Mouse (Mus musculus) stomach, embryonic 15.5 days (tissue): ENCODE results near the gene Smim24. TPM values are rescaled to one million over a fixed set of nuclear protein-coding genes. Genes with fewer than 3 reads are reported as not detected.

Experiments used
- ATAC-seq: fragments of 200-750 bp; cut with Nextera tagmentation; 2 replicates; pipeline ENCODE4 v1.8.0; 2017; ENCODE audit warnings: low read depth, moderate number of reproducible peaks, moderate TSS enrichment; ENCODE audit not compliant: insufficient read depth, low FRiP score
- H3K27ac ChIP-seq: fragments of 300-500 bp; sonication (generic); 2 replicates; pipeline ENCODE4 v1.5.1; 2015; ENCODE audit warnings: mild to moderate bottlenecking, inconsistent platforms
- H3K27me3 ChIP-seq: fragments of 300-500 bp; sonication (generic); replicated peaks from 2 replicates; pipeline ENCODE4 v1.6.1; 2015; ENCODE audit warnings: inconsistent platforms
- H3K36me3 ChIP-seq: fragments of 300-500 bp; sonication (generic); 2 replicates; pipeline ENCODE4 v1.6.1; 2015; ENCODE audit warnings: inconsistent platforms
- H3K4me1 ChIP-seq: fragments of 300-500 bp; sonication (generic); 2 replicates; pipeline ENCODE4 v1.6.1; 2015; ENCODE audit warnings: inconsistent platforms
- H3K4me2 ChIP-seq: fragments of 300-500 bp; sonication (generic); 2 replicates; pipeline ENCODE4 v1.6.1; 2015; ENCODE audit warnings: mild to moderate bottlenecking, inconsistent platforms
- H3K4me3 ChIP-seq: fragments of 300-500 bp; sonication (generic); replicated peaks from 2 replicates; pipeline ENCODE4 v1.5.1; 2015; ENCODE audit warnings: inconsistent platforms
- H3K9ac ChIP-seq: fragments of 300-500 bp; sonication (generic); 2 replicates; pipeline ENCODE4 v1.6.1; 2015; ENCODE audit warnings: inconsistent platforms
- H3K9me3 ChIP-seq: fragments of 300-500 bp; sonication (generic); 2 replicates; pipeline ENCODE4 v1.6.1; 2016; ENCODE audit warnings: inconsistent platforms
- WGBS: fragments of 180-500 bp; shearing (Covaris S2); methylation state at CpG from one replicate; pipeline ENCODE4 v1.1.7; 2015; 5-methylcytosine and 5-hydroxymethylcytosine counted together
- polyA plus RNA-seq: library from polyadenylated mRNA; unstranded; fragments of >200 nt; fragmentation: Nextera tagmentation; extraction: Ambion mirVana; gene quantifications from 2 replicates; pipeline ENCODE4 v1.2.1, GENCODE M21; 2015

Gene Smim24
- polyA plus RNA-seq, 1 experiment from 2014 or later: 59.5 TPM

GRCm38 (mm10) chr10:81412586-81413309 is 19.9 kb downstream of the Smim24 start:
- Histone ChIP-seq H3K4me2 (no peak overlapping the region), H3K9ac (no peak overlapping the region), H3K4me1 (peaks cover 96% of the 10 kb centered on the region), H3K36me3 (peaks cover 7% of the 10 kb centered on the region; the same call in 1 of the 2 replicates), H3K27ac (peak overlapping the region; percentile 84), H3K9me3 (no peaks in the 10 kb centered on the region), H3K27me3 (0 out of 2 replicates have a peak, but pooled peaks cover 4% of the 10 kb centered on the region), H3K4me3 (no peak overlapping the region)
- no peak for ATAC-seq
- WGBS: 72% methylated on average over 16 of the region's 16 CpGs

- no peak for ATAC-seq
- Histone ChIP-seq H3K9ac (no peak overlapping the region), H3K9me3 (no peaks in the 10 kb centered on the region), H3K4me3 (peak overlapping the region; percentile 19; the same call in 1 of the 2 replicates), H3K4me2 (peak overlapping the region; percentile 43; the same call in 1 of the 2 replicates), H3K4me1 (peaks cover 96% of the 10 kb centered on the region), H3K27me3 (no peaks in the 10 kb centered on the region), H3K27ac (peak overlapping the region; percentile 84), H3K36me3 (no peaks in the 10 kb centered on the region)
- 27% methylated on average over 26 of the region's 26 CpGs for WGBS
Observed at GRCm38 (mm10) chr10:81413310-81414261, 20.7 kb downstream of the Smim24 start.

GRCm38 (mm10) chr10:81414682-81415081 is 21.8 kb downstream of the Smim24 start:
- Histone ChIP-seq H3K9ac (no peak overlapping the region), H3K27ac (peak overlapping the region; percentile 84; the same call in 1 of the 2 replicates), H3K9me3 (no peaks in the 10 kb centered on the region), H3K4me1 (peaks cover 93% of the 10 kb centered on the region), H3K4me2 (peak overlapping the region; percentile 43; the same call in 1 of the 2 replicates), H3K27me3 (no peaks in the 10 kb centered on the region), H3K36me3 (0 out of 2 replicates have a peak, but pooled peaks cover 5% of the 10 kb centered on the region), H3K4me3 (no peak overlapping the region)
- ATAC-seq: no peak

GRCm38 (mm10) chr10:81415146-81415545 is 22.3 kb downstream of the Smim24 start:
- ATAC-seq: no peak
- 0 out of 2 replicates have a peak overlapping the region, but pooled peaks have one; percentile 43 for H3K4me2 ChIP-seq
- 0 out of 2 replicates have a peak, but pooled peaks cover 5% of the 10 kb centered on the region for H3K36me3 ChIP-seq
- 80% methylated on average over 5 of the region's 5 CpGs for WGBS
- no peak overlapping the region for H3K9ac ChIP-seq
- peaks cover 91% of the 10 kb centered on the region for H3K4me1 ChIP-seq
- H3K27me3 ChIP-seq: no peaks in the 10 kb centered on the region
- no peak overlapping the region for H3K4me3 ChIP-seq
- H3K9me3 ChIP-seq: no peaks in the 10 kb centered on the region
- peak overlapping the region; percentile 84; the same call in 1 of the 2 replicates for H3K27ac ChIP-seq

- Histone ChIP-seq H3K27ac (peak overlapping the region; percentile 85; the same call in 1 of the 2 replicates), H3K4me1 (peaks cover 85% of the 10 kb centered on the region), H3K27me3 (no peaks in the 10 kb centered on the region), H3K4me2 (no peak overlapping the region), H3K9ac (no peak overlapping the region), H3K9me3 (no peaks in the 10 kb centered on the region), H3K4me3 (no peak overlapping the region), H3K36me3 (0 out of 2 replicates have a peak, but pooled peaks cover 5% of the 10 kb centered on the region)
- WGBS: 64% methylated on average over 17 of the region's 17 CpGs
- no peak for ATAC-seq
Observed at GRCm38 (mm10) chr10:81415549-81416310, 22.9 kb downstream of the Smim24 start.

GRCm38 (mm10) chr10:81416581-81417226 is 23.9 kb downstream of the Smim24 start:
- Histone ChIP-seq H3K9ac (no peak overlapping the region), H3K4me3 (peak overlapping the region; percentile 32), H3K27ac (peak overlapping the region; percentile 85), H3K4me1 (peaks cover 75% of the 10 kb centered on the region), H3K4me2 (peak overlapping the region; percentile 76), H3K27me3 (no peaks in the 10 kb centered on the region), H3K36me3 (0 out of 2 replicates have a peak, but pooled peaks cover 5% of the 10 kb centered on the region), H3K9me3 (no peaks in the 10 kb centered on the region)
- WGBS: 3% methylated on average over 26 of the region's 26 CpGs
- ATAC-seq: peak; percentile 72

DNA sequence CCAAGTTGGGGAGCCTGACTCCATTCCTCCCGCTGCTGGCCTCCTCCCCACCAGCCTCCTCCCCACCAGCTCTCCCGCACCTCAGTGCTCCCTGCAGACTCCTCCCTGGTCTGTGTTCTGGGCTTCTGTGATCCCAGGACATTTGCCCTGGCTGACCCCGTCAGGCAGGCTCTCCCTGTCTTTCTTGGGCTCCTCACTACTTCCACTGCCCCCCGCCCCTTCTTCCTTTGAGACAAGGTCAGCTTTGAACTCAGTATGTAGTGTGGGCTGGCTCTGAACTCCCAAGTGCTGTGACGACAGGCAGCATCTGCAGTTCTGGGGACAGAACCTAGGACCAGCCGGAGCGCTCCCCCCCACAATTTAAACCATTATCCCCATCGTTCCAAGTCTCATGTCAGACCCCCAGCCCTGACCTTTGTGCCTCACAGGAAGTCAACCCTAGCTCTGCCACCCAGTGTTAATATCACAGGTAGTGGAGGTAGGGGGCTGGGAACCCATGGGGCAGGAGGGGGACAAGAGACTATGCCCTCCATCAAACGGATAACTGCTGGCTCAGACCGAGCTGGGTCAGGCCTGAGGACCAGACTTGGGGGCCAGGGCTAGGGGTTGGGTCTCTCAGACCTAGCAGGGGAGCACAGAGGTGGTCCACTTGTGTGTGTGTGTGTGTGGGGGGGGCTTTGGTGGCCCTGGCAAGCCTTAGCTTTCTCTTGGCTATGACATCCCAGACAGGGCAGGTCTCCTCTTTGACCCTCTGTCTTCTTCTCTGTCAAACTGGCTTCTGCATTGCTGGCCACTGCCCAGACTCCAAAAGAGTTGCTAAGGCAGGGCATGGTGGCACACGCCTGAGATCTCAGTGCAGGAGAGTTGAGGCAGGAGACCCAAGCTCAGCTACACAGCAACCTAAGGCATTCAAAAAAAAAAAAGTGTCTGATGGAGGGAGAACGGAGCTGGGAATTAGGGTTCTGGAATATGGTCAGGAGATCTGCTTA is 24.7 kb downstream of the Smim24 start:
- 51% methylated on average over 12 of the region's 12 CpGs for WGBS
- Histone ChIP-seq H3K27me3 (no peaks in the 10 kb centered on the region), H3K4me3 (peak overlapping the region; percentile 32), H3K9ac (peak overlapping the region; percentile 12; the same call in 1 of the 2 replicates), H3K4me2 (peak overlapping the region; percentile 76), H3K4me1 (peaks cover 67% of the 10 kb centered on the region), H3K9me3 (no peaks in the 10 kb centered on the region), H3K36me3 (0 out of 2 replicates have a peak, but pooled peaks cover 5% of the 10 kb centered on the region), H3K27ac (peak overlapping the region; percentile 85)
- ATAC-seq: no peak

DNA sequence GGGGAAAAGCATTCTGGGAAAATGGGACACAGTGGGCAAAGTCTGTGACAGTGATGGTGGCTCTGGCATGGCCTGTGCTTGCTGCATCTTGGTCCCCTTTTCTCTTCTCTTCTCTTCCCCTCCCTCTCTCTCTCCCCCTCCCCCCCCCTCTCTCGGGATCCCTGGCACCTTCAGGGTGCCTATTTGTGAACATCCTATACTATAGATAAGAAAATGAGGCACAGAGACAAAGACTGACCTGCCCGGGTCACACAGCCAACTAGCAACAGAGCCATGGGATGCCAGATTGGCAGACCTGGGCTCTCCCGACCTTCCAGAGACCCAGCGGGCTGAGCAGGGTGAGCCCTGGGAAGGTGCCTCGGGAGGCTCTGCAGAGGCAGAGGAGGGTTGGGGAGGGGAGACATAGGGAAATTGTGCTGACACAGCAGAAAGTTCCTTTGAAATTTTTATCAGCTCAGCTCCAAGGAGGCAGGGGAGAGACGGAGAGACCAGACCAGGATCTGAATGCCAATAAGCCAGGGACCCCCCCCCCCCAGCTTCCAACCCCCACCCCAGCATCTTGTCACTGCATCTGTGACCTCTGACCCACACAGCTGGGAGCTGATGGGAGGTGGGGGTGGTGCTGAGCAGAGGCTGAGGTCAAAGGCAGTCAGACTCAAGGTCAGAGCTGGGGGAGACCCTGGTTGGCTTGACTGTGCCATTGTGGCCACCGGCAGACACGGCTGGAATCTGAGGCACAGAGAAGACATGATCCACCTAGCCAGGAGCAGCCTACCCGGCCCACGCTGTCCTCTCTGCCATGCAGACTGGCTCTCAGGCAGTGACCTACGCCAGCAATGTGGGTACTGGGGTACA is 25.6 kb downstream of the Smim24 start:
- no peak overlapping the region for H3K4me3 ChIP-seq
- ATAC-seq: no peak
- H3K9ac ChIP-seq: no peak overlapping the region
- peaks cover 58% of the 10 kb centered on the region for H3K4me1 ChIP-seq
- WGBS: 54% methylated on average over 11 of the region's 11 CpGs
- H3K9me3 ChIP-seq: no peaks in the 10 kb centered on the region
- no peak overlapping the region for H3K4me2 ChIP-seq
- no peak overlapping the region for H3K27ac ChIP-seq
- H3K27me3 ChIP-seq: no peaks in the 10 kb centered on the region
- 0 out of 2 replicates have a peak, but pooled peaks cover 5% of the 10 kb centered on the region for H3K36me3 ChIP-seq

DNA sequence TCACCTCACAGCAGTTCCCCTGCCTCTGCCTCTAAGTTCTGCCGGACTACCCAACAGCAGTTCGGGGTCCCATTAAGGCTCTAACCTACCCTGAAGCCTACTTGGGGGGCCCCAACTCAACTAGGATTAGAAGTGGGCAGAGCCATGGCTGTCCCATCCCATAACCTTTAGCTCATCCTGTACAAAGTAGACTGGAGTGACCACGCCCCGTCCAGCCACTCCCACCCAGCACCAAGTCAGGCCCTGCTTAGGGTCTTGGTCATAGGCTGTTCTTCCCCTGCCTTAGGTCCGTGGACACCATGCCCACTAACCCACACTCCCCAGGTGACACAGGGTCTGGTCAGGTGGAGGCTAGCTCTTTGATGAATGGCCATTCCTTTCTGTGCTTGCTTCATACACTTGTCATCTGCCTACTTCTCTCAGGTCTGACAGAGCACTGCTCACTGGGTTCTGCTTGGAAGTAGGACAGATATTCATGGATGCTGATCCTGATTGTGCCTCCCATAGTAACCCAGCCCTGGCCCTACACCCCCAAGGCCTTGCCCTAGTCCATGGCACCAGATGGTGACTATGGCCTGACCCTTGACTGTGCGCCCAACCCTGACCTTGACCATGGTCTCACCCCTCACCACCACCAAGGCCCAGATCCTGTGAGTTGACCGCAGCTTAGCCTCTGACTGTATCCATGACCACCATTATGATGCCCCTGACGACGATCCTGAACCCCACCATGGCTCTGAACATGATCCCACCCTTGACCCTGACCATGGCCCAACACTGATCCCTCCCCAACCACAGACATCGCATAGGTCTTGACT is 26.5 kb downstream of the Smim24 start:
- 0 out of 2 replicates have a peak, but pooled peaks cover 5% of the 10 kb centered on the region for H3K36me3 ChIP-seq
- no peak for ATAC-seq
- 91% methylated on average over 10 of the region's 10 CpGs for WGBS
- peaks cover 58% of the 10 kb centered on the region for H3K4me1 ChIP-seq
- no peak overlapping the region for H3K9ac ChIP-seq
- H3K27me3 ChIP-seq: no peaks in the 10 kb centered on the region
- no peak overlapping the region for H3K4me2 ChIP-seq
- no peaks in the 10 kb centered on the region for H3K9me3 ChIP-seq
- H3K4me3 ChIP-seq: no peak overlapping the region
- H3K27ac ChIP-seq: no peak overlapping the region
